Mouse (Mus musculus): ENCODE measurements at regions not wholly inside any gene's neighbourhood (a gene's known extent, or its start where the extent isn't known, plus 50 kb on each side); places are given as distances from the start of the nearest gene placed in this dataset.

- Histone ChIP-seq H3K79me2 (ENCODE audit: control insufficient read depth, insufficient read depth, low read length, poor library complexity) (no peaks in the 10 kb centered on the region), H3K4me3 (ENCODE audit: control insufficient read depth in 1 of 2, insufficient read depth in 1 of 2, low read depth in 2 of 2, low read length in 2 of 2) (no peak overlapping the region), H3K4me1 (ENCODE audit: control insufficient read depth in 1 of 2, insufficient read depth in 2 of 2, low read length in 2 of 2) (peaks cover 7 to 9% of the 10 kb centered on the region in 2 experiments), H3K36me3 (ENCODE audit: control insufficient read depth in 1 of 2, insufficient read depth in 2 of 2, low read length in 2 of 2) (peaks cover 0 to 7% of the 10 kb centered on the region in 2 experiments; a peak in 2 of 4 replicates), H3K27ac (ENCODE audit: control insufficient read depth, low read depth, low read length) (no peak overlapping the region), H3K27me3 (ENCODE audit: control insufficient read depth in 1 of 2, insufficient read depth in 2 of 2, low read length in 2 of 2) (no peaks in the 10 kb centered on the region), H3K9ac (ENCODE audit: control insufficient read depth, low read depth, low read length, poor library complexity, severe bottlenecking) (no peak overlapping the region), H3K9me3 (replicated peaks; ENCODE audit: insufficient read depth, low read length) (no peaks in the 10 kb centered on the region)
- DNase-seq (ENCODE audit: low read depth, low spot score) = no peak
- TF ChIP-seq POLR2A (IDR thresholded peaks at IDR 0.05; ENCODE audit: control insufficient read depth in 1 of 2, insufficient read depth in 1 of 2, low read depth in 1 of 2, low read length in 2 of 2, poor library complexity in 1 of 2) (no peak), ZMIZ1 (IDR thresholded peaks at IDR 0.05; ENCODE audit: low read depth, low read length) (no peak), NELFE (IDR thresholded peaks at IDR 0.05; ENCODE audit: low read depth, low read length) (no peak)
Observed at GRCm38 (mm10) chr5:43339671-43340070, 106.7 kb downstream of the Cpeb2 start.

GRCm38 (mm10) chr5:43341475-43341874 lies 108.5 kb downstream of the Cpeb2 start:
- Histone ChIP-seq H3K4me3 (ENCODE audit: control insufficient read depth in 1 of 2, insufficient read depth in 1 of 2, low read depth in 2 of 2, low read length in 2 of 2) (no peak overlapping the region), H3K79me2 (ENCODE audit: control insufficient read depth, insufficient read depth, low read length, poor library complexity) (no peaks in the 10 kb centered on the region), H3K4me1 (ENCODE audit: control insufficient read depth in 1 of 2, insufficient read depth in 2 of 2, low read length in 2 of 2) (peaks cover 7 to 9% of the 10 kb centered on the region in 2 experiments), H3K9me3 (replicated peaks; ENCODE audit: insufficient read depth, low read length) (no peaks in the 10 kb centered on the region), H3K27me3 (ENCODE audit: control insufficient read depth in 1 of 2, insufficient read depth in 2 of 2, low read length in 2 of 2) (no peaks in the 10 kb centered on the region), H3K9ac (ENCODE audit: control insufficient read depth, low read depth, low read length, poor library complexity, severe bottlenecking) (no peak overlapping the region), H3K36me3 (ENCODE audit: control insufficient read depth in 1 of 2, insufficient read depth in 2 of 2, low read length in 2 of 2) (peaks cover 0 to 7% of the 10 kb centered on the region in 2 experiments; a peak in 2 of 4 replicates), H3K27ac (ENCODE audit: control insufficient read depth, low read depth, low read length) (no peak overlapping the region)
- TF ChIP-seq MAFK (IDR thresholded peaks at IDR 0.05; ENCODE audit: borderline replicate concordance, low read depth, low read length) (no peak), EP300 (IDR thresholded peaks at IDR 0.05; ENCODE audit: low read depth in 1 of 2, low read length in 2 of 2) (no peak)
- no peak for DNase-seq (ENCODE audit: low read depth, low spot score)

GRCm38 (mm10) chr5:43344441-43344840 lies 111.5 kb downstream of the Cpeb2 start:
- H3K4me3 ChIP-seq (ENCODE audit: control insufficient read depth in 1 of 2, insufficient read depth in 1 of 2, low read depth in 2 of 2, low read length in 2 of 2) = no peak overlapping the region
- no peaks in the 10 kb centered on the region for H3K9me3 ChIP-seq (replicated peaks; ENCODE audit: insufficient read depth, low read length)
- H3K36me3 ChIP-seq (ENCODE audit: control insufficient read depth in 1 of 2, insufficient read depth in 2 of 2, low read length in 2 of 2) = no peaks in the 10 kb centered on the region
- peaks cover 0 to 1% of the 10 kb centered on the region in 2 experiments; a peak in 1 of 4 replicates for H3K4me1 ChIP-seq (ENCODE audit: control insufficient read depth in 1 of 2, insufficient read depth in 2 of 2, low read length in 2 of 2)
- H3K27me3 ChIP-seq (ENCODE audit: control insufficient read depth in 1 of 2, insufficient read depth in 2 of 2, low read length in 2 of 2) = no peaks in the 10 kb centered on the region
- H3K9ac ChIP-seq (ENCODE audit: control insufficient read depth, low read depth, low read length, poor library complexity, severe bottlenecking) = no peak overlapping the region
- no peak for DNase-seq (ENCODE audit: low read depth, low spot score)
- no peaks in the 10 kb centered on the region for H3K79me2 ChIP-seq (ENCODE audit: control insufficient read depth, insufficient read depth, low read length, poor library complexity)
- no peak overlapping the region for H3K27ac ChIP-seq (ENCODE audit: control insufficient read depth, low read depth, low read length)
- TF ChIP-seq POLR2AphosphoS5 (IDR thresholded peaks at IDR 0.05; ENCODE audit: borderline replicate concordance, low read depth, low read length) = no peak
- no peak for TF ChIP-seq JUND (IDR thresholded peaks at IDR 0.05; ENCODE audit: low read depth, low read length)
- TF ChIP-seq MYC (IDR thresholded peaks at IDR 0.05; ENCODE audit: low read depth, low read length) = no peak
- no peak for TF ChIP-seq POLR2A (IDR thresholded peaks at IDR 0.05; ENCODE audit: control insufficient read depth in 1 of 2, insufficient read depth in 1 of 2, low read depth in 1 of 2, low read length in 2 of 2, poor library complexity in 1 of 2)
- no peak for TF ChIP-seq HCFC1 (IDR thresholded peaks at IDR 0.05; ENCODE audit: low read depth, low read length)
- no peak; a peak in 1 of 4 replicates for TF ChIP-seq EP300 (IDR thresholded peaks at IDR 0.05; ENCODE audit: low read depth in 1 of 2, low read length in 2 of 2)
- TF ChIP-seq TAL1 (IDR thresholded peaks at IDR 0.05; ENCODE audit: low read length) = no peak
- no peak for TF ChIP-seq MYB (IDR thresholded peaks at IDR 0.05; ENCODE audit: low read depth, low read length)

Measured in MEL (cell line).